Mouse (Mus musculus) gastrocnemius, postnatal 4 days (tissue): ENCODE measurements around the gene Psmc1. TPM values are rescaled to one million over a fixed set of nuclear protein-coding genes. Genes with fewer than 3 reads are reported as not detected.

Experiments
- DNase-seq, 2 experiments: peaks; one replicate each; pipeline ENCODE4 v3.0.0; 2021 to 2022; ENCODE audit warnings: low spot score in 2 of 2, mixed read lengths in 2 of 2
- long read RNA-seq, 2 experiments: library from polyadenylated mRNA; stranded (forward); transcript quantifications; one replicate each; pipeline ENCODE4 v2.0.0; 2021
- total RNA-seq, 2 experiments: library from RNA; stranded (reverse); gene quantifications; 2 replicates each; pipeline ENCODE4 v1.2.3; 2021

Psmc1 gene
- total RNA-seq: 100 to 1,000 TPM; 173 to 205 TPM
- long read RNA-seq, experiment 1, transcript Psmc1-201 (11 exons, 1,591 nt): major isoform, 282 of 348 reads
- long read RNA-seq, experiment 1, partial matches to known transcripts: 45 of 348 reads
- long read RNA-seq, experiment 1, other reads (novel, unspliced or antisense): 21 of 348 reads
- long read RNA-seq, experiment 2, transcript Psmc1-201 (11 exons, 1,591 nt): major isoform, 273 of 322 reads
- long read RNA-seq, experiment 2, partial matches to known transcripts: 34 of 322 reads
- long read RNA-seq, experiment 2, other reads (novel, unspliced or antisense): 15 of 322 reads

GRCm38 (mm10) chr12:100109986-100110696 lies at the start of gene Psmc1:
Gene Psmc1 (plus strand): TSS chr12:100110154.
- peak; percentile 55 to 82 for DNase-seq

GRCm38 (mm10) chr12:100061071-100061470 lies 48.9 kb upstream of the Psmc1 start:
- DNase-seq: no peak

GRCm38 (mm10) chr12:100061826-100062225 lies 48.1 kb upstream of the Psmc1 start:
- no peak for DNase-seq

GRCm38 (mm10) chr12:100062584-100062983 lies 47.4 kb upstream of the Psmc1 start:
- no peak for DNase-seq

- DNase-seq: no peak
Observed at GRCm38 (mm10) chr12:100065109-100065508, 44.8 kb upstream of the Psmc1 start.

GRCm38 (mm10) chr12:100067477-100067876 lies 42.5 kb upstream of the Psmc1 start:
- no peak for DNase-seq

GRCm38 (mm10) chr12:100073201-100073672 lies 36.7 kb upstream of the Psmc1 start:
- DNase-seq: peak in 1 of 2 experiments; percentile 39

GRCm38 (mm10) chr12:100075715-100076114 lies 34.2 kb upstream of the Psmc1 start:
- DNase-seq: no peak

GRCm38 (mm10) chr12:100079636-100080286 lies 30.2 kb upstream of the Psmc1 start:
- peak in 1 of 2 experiments; percentile 64 for DNase-seq

- no peak for DNase-seq
Observed at GRCm38 (mm10) chr12:100088026-100088425, 21.9 kb upstream of the Psmc1 start.

- no peak for DNase-seq
Observed at GRCm38 (mm10) chr12:100089265-100089664, 20.7 kb upstream of the Psmc1 start.

- no peak for DNase-seq
Observed at GRCm38 (mm10) chr12:100090750-100091149, 19.2 kb upstream of the Psmc1 start.

- DNase-seq: no peak
Observed at GRCm38 (mm10) chr12:100093046-100093445, 16.9 kb upstream of the Psmc1 start.

- peak in 1 of 2 experiments; percentile 35 for DNase-seq
Observed at GRCm38 (mm10) chr12:100099971-100100706, 9.8 kb upstream of the Psmc1 start.

GRCm38 (mm10) chr12:100100707-100101030 lies 9.3 kb upstream of the Psmc1 start:
- DNase-seq: no peak

- DNase-seq: no peak
Observed at GRCm38 (mm10) chr12:100101651-100102050, 8.3 kb upstream of the Psmc1 start.

GRCm38 (mm10) chr12:100104530-100104929 lies 5.4 kb upstream of the Psmc1 start:
- no peak for DNase-seq

- DNase-seq: peak in 1 of 2 experiments; percentile 74
Observed at GRCm38 (mm10) chr12:100106275-100106895, 3.6 kb upstream of the Psmc1 start.

GRCm38 (mm10) chr12:100107436-100107835 lies 2.5 kb upstream of the Psmc1 start:
- DNase-seq: no peak

GRCm38 (mm10) chr12:100115982-100116381 lies 6.0 kb downstream of the Psmc1 start:
- no peak for DNase-seq

GRCm38 (mm10) chr12:100122921-100123381 lies 13.0 kb downstream of the Psmc1 start:
- DNase-seq: peak in 1 of 2 experiments; percentile 57
